Mouse (Mus musculus): ENCODE measurements around the gene Olfr1496.
"Not testable (repeated sequence)": the region's sequence is repeated elsewhere in the genome, so short reads cannot be mapped to it uniquely, and the experiment has no call there.

Gene Olfr1496

DNA sequence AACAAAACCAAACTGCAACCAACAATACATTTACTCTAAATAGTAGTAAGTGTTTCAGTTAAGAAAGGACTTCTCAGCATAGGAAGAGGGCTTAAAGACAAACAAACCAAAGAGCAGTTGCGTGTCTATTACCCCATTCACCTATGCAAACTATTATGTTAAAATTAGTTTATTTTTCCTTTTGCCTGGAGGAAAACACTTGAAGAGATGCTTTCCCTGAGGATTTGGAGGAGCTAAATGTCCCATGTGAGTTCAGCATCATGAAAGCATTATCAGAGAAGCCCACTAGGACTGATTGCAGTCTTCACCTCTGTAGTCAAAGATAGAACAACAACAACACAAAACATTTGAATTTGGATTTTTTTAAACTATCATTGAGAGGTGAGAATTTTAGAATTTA, at the start of gene Olfr1496:
Gene Olfr1496, plus strand, starts transcription at position 301 of the 400 bp plus-strand sequence.
- no peak for DNase-seq

DNA sequence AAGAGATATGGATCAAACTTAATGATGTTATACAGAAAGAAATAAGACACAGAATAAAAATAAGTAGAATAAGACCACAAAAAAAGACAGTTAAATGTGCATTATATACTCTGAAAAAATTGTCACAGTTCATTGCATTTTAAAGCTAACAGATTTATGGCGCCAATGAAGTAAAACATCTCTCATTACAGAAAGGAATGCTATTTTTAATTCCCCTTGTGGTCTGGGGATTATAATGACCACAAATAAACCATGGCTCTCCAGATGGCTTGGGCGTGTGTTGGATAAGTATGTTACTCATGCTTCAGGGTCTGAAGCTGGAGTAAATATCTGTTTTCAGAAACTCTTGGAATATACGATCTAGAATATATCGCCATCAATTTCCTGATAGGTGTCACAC, 38.2 kb upstream of the Olfr1496 start, which contains the start of gene Olfr1494:
Gene Olfr1494, plus strand, starts transcription at position 301 of the 400 bp plus-strand sequence.
- DNase-seq = no peak

DNA sequence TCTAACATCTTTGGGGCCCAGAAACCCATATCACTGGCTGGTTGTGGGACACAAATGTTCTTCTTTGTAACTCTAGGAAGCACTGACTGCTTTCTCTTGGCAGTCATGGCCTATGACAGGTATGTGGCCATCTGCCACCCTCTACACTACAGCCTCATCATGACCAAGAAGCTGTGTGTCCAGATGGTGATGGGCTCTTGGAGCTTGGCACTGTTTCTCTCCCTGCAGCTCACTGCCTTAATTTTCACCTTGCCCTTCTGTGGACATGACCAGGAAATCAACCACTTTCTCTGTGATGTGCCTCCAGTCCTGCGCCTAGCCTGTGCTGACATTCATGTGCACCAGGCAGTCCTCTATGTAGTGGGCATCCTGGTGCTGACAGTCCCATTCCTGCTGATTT, 28.3 kb upstream of the Olfr1496 start:
- no peak for DNase-seq

DNA sequence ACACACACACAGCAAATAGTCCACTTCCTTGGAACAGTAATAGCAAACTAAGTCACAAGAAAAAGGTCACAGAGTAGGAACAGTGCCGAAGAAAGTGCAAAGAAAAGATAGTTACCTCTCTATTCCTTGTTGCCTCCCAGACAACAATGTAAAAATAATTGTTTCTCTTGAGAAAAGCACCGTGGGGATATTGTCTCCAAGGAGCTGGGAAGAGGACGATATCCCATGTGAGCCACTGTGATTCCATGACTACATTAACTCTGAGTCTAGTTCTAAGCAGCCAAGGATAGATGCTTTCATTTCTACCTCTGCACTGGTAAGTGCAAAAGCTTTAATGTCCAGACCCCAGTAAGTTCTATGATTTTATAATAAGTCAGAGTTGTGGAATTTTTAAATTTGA, 13.4 kb upstream of the Olfr1496 start, which contains the start of gene Olfr1495:
Gene Olfr1495, plus strand, starts transcription at position 301 of the 400 bp plus-strand sequence.
- DNase-seq = no peak

DNA sequence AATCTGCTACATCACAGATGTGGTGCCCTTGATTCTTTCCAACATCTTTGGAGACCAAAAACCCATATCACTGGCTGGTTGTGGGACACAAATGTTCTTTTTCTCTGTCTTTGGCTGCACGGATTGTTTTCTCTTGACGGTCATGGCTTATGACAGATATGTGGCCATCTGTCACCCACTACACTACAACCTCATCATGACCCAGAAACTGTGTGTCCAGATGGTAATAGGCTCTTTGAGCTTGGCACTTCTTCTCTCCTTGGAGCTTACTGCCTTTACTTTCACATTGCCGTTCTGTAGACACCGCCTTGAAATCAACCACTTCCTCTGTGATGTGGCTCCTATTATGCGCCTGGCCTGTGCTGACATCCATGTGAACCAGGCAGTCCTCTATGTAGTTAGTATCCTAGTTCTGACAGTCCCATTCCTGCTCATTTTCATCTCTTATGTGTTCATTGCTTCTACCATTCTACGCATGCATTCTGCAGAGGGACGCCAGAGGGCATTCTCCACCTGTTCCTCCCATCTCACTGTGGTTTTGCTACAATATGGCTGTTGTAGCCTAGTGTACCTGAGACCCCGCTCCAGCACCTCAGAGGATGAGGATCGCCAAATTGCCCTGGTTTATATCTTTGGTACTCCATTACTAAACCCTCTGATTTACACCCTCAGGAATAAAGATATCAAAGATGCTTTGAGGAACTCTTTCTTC, 9.0 kb upstream of the Olfr1496 start:
- DNase-seq = no peak

DNA sequence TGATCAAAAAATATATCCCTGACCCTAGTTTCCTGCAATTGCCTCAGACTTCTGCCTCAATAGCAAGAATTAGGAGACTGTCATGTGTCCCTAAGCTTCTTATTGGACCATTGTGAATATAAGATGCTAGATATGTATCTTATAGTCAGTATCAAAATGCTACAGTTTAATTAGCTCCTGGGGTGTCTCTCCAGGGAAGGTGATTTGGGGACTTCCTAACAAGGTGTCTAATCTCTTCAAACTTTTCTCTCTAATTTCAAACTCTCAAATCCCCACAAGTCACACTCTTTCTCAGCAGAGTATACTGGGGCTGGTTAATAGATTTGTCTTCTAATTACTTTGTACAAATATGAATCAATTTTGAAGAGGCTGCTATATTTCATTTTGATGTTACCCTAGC, 20.4 kb downstream of the Olfr1496 start, which contains the start of gene Olfr1497:
Gene Olfr1497, minus strand, starts transcription at position 101 of the 400 bp plus-strand sequence.
- DNase-seq = no peak

DNA sequence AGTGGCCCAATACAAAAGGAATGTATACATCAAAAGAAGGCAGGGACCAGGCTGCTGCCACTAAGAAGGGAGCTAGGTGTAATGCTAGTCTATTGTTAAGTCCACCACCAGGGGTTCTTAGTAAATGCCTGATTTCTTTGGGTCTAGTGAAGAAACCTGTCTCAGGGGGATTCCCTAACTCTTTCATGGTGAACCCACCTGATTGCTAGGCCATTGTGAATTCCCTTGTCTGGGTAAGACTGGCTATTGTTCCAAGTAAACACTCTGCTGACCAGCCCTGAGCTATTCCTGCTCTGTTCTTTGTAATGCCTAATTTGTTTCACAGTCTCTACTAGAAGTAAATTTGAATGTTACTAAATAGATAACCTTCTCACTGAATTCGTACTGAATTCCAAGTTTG, 27.8 kb downstream of the Olfr1496 start:
- not testable (repeated sequence) for DNase-seq

DNA sequence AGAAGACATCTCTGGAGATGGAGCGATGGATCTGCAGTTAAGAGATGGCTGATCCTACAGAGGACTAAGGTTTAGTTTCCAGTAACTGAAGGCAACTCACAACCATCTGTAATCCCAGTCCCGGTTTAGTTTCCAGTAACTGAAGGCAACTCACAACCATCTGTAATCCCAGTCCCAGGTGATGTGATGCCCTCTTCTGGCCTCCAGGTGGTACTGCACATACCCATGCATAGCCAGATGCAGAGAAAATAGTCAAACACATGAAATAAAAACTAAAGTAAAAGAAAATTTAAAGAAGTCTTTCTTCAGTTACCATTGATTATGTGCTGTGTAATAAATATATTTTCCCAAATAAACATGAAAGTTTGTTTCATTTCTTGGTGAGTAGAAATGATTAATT, 35.1 kb downstream of the Olfr1496 start:
- no peak for DNase-seq

DNA sequence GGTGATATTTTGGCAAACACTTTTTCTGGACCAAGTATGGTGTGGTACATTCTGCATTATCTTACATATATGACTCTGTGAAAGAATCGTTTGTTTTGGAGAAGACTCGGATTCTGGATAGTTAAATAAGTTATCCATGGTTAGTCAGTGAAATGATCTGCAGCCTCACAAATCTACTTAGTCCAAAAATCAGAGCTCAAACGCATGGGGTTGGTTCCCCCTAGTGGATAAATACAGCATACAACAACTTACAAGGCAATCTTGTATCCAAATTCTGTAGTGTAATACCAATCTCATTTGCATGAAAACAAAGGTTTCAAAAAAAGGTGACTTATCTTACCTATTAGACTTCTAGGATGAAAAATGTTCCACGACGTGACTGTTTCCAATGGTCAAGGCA, 41.1 kb downstream of the Olfr1496 start:
- DNase-seq = no peak

DNA sequence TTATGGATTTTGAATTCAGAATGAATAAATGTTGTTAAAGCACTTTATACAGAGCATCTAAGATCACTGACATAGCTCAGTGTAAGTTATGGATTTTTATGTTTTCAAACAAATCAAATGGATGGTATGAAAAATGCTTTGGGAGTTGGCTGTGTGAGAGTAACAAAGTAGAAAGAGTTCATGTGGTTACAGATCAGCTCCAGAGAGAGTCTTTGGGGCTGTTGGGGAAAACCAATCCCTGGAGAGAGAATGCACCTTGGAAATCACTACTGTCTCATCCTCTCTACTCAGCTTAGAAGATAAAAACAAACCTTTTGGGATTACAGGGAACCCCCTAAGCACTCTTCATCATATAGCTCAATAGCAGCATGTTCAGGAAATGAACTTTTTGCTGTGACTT, 41.7 kb downstream of the Olfr1496 start, which contains the start of gene Olfr1499:
Gene Olfr1499, minus strand, starts transcription at position 101 of the 400 bp plus-strand sequence.
- no peak for DNase-seq

DNA sequence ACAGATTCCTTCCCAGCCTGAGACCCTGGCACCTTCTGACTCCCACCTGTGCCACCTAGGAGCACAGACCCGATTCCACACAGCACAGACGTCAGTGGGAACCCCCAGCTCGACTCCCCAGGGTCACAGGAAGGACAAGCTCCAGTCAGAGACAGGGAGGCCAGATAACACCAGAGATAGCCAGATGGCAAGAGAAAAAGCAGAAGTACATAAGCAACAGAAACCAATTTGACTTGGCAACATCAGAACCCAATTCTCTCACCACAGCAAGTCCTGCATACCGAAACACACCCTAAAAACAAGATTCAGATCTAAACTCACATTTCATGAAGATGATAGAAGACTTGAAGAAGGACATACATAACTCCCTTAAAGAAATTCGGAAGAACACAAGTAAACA, 43.2 kb downstream of the Olfr1496 start:
- DNase-seq = no peak

DNA sequence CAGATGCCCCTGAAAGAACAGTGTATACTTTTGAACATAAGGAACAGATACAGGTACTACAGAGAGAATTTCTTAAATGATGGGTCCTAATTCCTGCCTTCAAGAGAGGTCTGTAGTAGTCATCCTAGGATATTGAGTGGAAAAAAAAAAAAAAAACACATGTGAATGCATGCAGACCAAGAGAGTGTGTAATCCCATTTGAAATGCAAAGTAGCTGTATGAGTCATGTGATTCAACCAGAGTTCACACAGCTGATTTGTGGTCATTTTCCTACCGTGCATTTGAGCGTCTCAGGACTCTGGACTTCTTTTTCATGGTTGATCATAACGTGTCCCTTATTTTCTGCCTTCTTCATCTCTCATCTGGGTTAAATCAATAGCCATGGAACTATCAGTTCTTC, 50.8 kb downstream of the Olfr1496 start:
- DNase-seq = no peak

DNA sequence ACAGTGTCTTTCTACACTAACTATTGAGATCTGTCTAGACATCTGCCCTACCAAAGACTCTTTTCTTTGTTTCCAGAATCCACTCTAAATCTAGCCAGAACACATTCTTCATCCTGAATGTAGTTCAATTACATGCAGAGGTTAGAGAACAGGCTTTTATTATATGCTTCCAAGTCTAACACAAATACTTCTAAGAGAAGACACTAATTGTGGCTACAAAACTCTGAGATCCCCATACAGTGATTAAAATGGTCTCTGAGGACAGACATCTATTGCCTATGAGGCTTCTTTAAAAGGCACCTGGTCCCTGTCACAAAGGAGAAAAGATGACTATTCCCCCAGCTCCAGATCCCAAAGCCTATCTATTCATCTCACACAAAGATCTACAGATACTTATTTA, 52.7 kb downstream of the Olfr1496 start, which contains the start of gene Olfr1500:
Gene Olfr1500, minus strand, starts transcription at position 101 of the 400 bp plus-strand sequence.
- DNase-seq = no peak
